20 mouse cellular contexts compared by ENCODE assay signal in genomic region chr10:126977076-126977475, GRCm38 (mm10). TPM values are rescaled to one million over a fixed set of nuclear protein-coding genes. Genes with fewer than 3 reads are reported as not detected.
DNase-seq lines count a peak whose midpoint lies in the region; ATAC-seq and TF ChIP-seq lines count a peak whose summit lies in the region.
"Had no signal": no experiment of that assay in that cellular context is flagged by ENCODE, and none has a peak within 500 bp of the region (broad histone marks: within the 10 kb centered on the region; RNA-seq: fewer than 3 reads in every experiment).

No protein-coding gene starts in this region.

- no peak overlapping the region for H3K4me3 ChIP-seq in intestine, embryonic 14.5 days (ENCODE audit: low read depth, low read length)
- no peak overlapping the region for H3K4me3 ChIP-seq in intestine, embryonic 16.5 days (ENCODE audit: low read length)
- peak overlapping the region; percentile 26 for H3K4me3 ChIP-seq in testis, adult 2 months (ENCODE audit: control insufficient read depth, low read depth, low read length)
- H3K4me3 ChIP-seq in embryonic facial prominence, embryonic 10.5 days, result no peak overlapping the region

- no peaks in the 10 kb centered on the region for H3K9me3 ChIP-seq in intestine, embryonic 14.5 days (ENCODE audit: control insufficient read depth, low read length)
- no peaks in the 10 kb centered on the region for H3K9me3 ChIP-seq in intestine, embryonic 16.5 days (ENCODE audit: control insufficient read depth, low read length)
- H3K9me3 ChIP-seq in embryonic facial prominence, embryonic 10.5 days, result no peaks in the 10 kb centered on the region
- H3K9me3 ChIP-seq: forebrain, embryonic 10.5 days; hindbrain, embryonic 10.5 days; liver, embryonic 13.5 days; midbrain, embryonic 15.5 days had no signal

- H3K27me3 ChIP-seq in intestine, embryonic 14.5 days (replicated peaks; ENCODE audit: control insufficient read depth, insufficient read depth, low read length), result no peaks in the 10 kb centered on the region
- no peaks in the 10 kb centered on the region for H3K27me3 ChIP-seq in intestine, embryonic 16.5 days (replicated peaks; ENCODE audit: control insufficient read depth, insufficient read depth, low read length)
- H3K27me3 ChIP-seq in testis, adult 2 months (ENCODE audit: control insufficient read depth, insufficient read depth, low read length), result no peaks in the 10 kb centered on the region
- 0 out of 2 replicates have a peak, but pooled peaks cover 8% of the 10 kb centered on the region for H3K27me3 ChIP-seq in embryonic facial prominence, embryonic 10.5 days (replicated peaks; ENCODE audit: low read depth, poor library complexity, severe bottlenecking)

- peaks cover 41% of the 10 kb centered on the region for H3K4me1 ChIP-seq in intestine, embryonic 14.5 days (replicated peaks; ENCODE audit: control insufficient read depth, insufficient read depth, low read length)
- H3K4me1 ChIP-seq in intestine, embryonic 16.5 days (ENCODE audit: control insufficient read depth, insufficient read depth, low read length), result peaks cover 49% of the 10 kb centered on the region
- H3K4me1 ChIP-seq in testis, adult 2 months (ENCODE audit: control insufficient read depth, insufficient read depth, low read length), result peaks cover 22% of the 10 kb centered on the region
- H3K4me1 ChIP-seq in embryonic facial prominence, embryonic 10.5 days, result peaks cover 55% of the 10 kb centered on the region

- TF ChIP-seq POLR2A in testis, adult 2 months (IDR thresholded peaks at IDR 0.05; ENCODE audit: control insufficient read depth, low read depth, low read length), result no peak

- no peak for ATAC-seq in intestine, embryonic 14.5 days (replicated peaks; ENCODE audit: low FRiP score, low TSS enrichment, low read depth)
- no peak for ATAC-seq in intestine, embryonic 16.5 days
- ATAC-seq: forebrain, postnatal 0 days; hindbrain, postnatal 0 days; midbrain, embryonic 15.5 days had no signal

- H3K36me3 ChIP-seq in intestine, embryonic 14.5 days (ENCODE audit: control insufficient read depth, insufficient read depth, low read length), result peaks cover 5% of the 10 kb centered on the region; the same call in 1 of the 2 replicates
- H3K36me3 ChIP-seq in intestine, embryonic 16.5 days (ENCODE audit: control insufficient read depth, insufficient read depth, low read length), result no peaks in the 10 kb centered on the region
- H3K36me3 ChIP-seq in testis, adult 2 months (ENCODE audit: control insufficient read depth, insufficient read depth, low read length), result no peaks in the 10 kb centered on the region
- H3K36me3 ChIP-seq in embryonic facial prominence, embryonic 10.5 days (replicated peaks), result no peaks in the 10 kb centered on the region
- H3K36me3 ChIP-seq: forebrain, embryonic 10.5 days; hindbrain, embryonic 10.5 days; liver, embryonic 13.5 days; midbrain, embryonic 15.5 days had no signal

- no peak overlapping the region for H3K9ac ChIP-seq in intestine, embryonic 14.5 days (ENCODE audit: low read length)
- no peak overlapping the region for H3K9ac ChIP-seq in intestine, embryonic 16.5 days (ENCODE audit: low read depth, low read length)
- H3K9ac ChIP-seq: forebrain, postnatal 0 days; liver, embryonic 13.5 days; lung, embryonic 14.5 days had no signal

- no peak for TF ChIP-seq CTCF in testis, adult 2 months (IDR thresholded peaks at IDR 0.05; ENCODE audit: control insufficient read depth, insufficient read depth, insufficient replicate concordance, low read depth, low read length)

- peak overlapping the region; percentile 22; the same call in 1 of the 2 replicates for H3K27ac ChIP-seq in intestine, embryonic 14.5 days (ENCODE audit: low read depth)
- no peak overlapping the region for H3K27ac ChIP-seq in intestine, embryonic 16.5 days (ENCODE audit: low read length)
- H3K27ac ChIP-seq in testis, adult 2 months (ENCODE audit: control insufficient read depth, insufficient read depth, low read depth, low read length), result no peak overlapping the region
- no peak overlapping the region for H3K27ac ChIP-seq in embryonic facial prominence, embryonic 10.5 days (replicated peaks)
- H3K27ac ChIP-seq: hindbrain, postnatal 0 days had no signal

- no peak for DNase-seq in intestine, embryonic 14.5 days (ENCODE audit: low spot score)
- no peak for DNase-seq in testis, postnatal 10 days (ENCODE audit: low spot score)
- DNase-seq in kidney, postnatal 10 days, result peak; percentile 67
- no peak for DNase-seq in embryonic facial prominence, embryonic 10.5 days (ENCODE audit: low spot score)
- no peak for DNase-seq in spleen, postnatal 10 days (ENCODE audit: low spot score in 2 of 2)
- DNase-seq: adrenal gland, postnatal 14 days; cerebellum, adult 11-12 months; cerebellum, postnatal 36 days; forebrain, postnatal 0 days; liver, embryonic 13.5 days; lung, embryonic 14.5 days; lung, postnatal 36 days; right cerebral cortex, postnatal 25 days; thymus, postnatal 14 days had no signal

- WGBS in intestine, embryonic 14.5 days, result 57% methylated on average over 4 of the region's 4 CpGs
- WGBS in intestine, embryonic 16.5 days, result 40% methylated on average over 4 of the region's 4 CpGs
- 44% methylated on average over 4 of the region's 4 CpGs for WGBS in embryonic facial prominence, embryonic 10.5 days

- H3K4me2 ChIP-seq in intestine, embryonic 14.5 days (ENCODE audit: low read length), result peak overlapping the region; percentile 15
- H3K4me2 ChIP-seq in intestine, embryonic 16.5 days (ENCODE audit: low read depth, low read length), result no peak overlapping the region

RNA-seq across cellular contexts. Expression of gene Ctdsp2, which starts 1.4 kb away (rescaled TPM):
- 99.2 and 101 TPM in 2 replicates for polyA plus RNA-seq in intestine, embryonic 14.5 days (2014; fragmentation: Nextera tagmentation; extraction: Ambion mirVana)
- polyA plus RNA-seq in intestine, embryonic 16.5 days (2015; fragmentation: Nextera tagmentation; extraction: Ambion mirVana), result 41.2 and 44.0 TPM in 2 replicates
- 39.4 and 46.8 TPM in 2 replicates for polyA plus RNA-seq in testis, adult 2 months (2012; rRNA removed)
- polyA plus RNA-seq in embryonic facial prominence, embryonic 10.5 days (2016; fragmentation: Nextera tagmentation; extraction: Ambion mirVana), result 46.2 and 49.3 TPM in 2 replicates

RNA-seq across cellular contexts. Expression of gene Avil, which starts 23.4 kb away (rescaled TPM):
- 0.22 TPM in 2 replicates for polyA plus RNA-seq in intestine, embryonic 14.5 days (2014; fragmentation: Nextera tagmentation; extraction: Ambion mirVana)
- polyA plus RNA-seq in intestine, embryonic 16.5 days (2015; fragmentation: Nextera tagmentation; extraction: Ambion mirVana), result 0.21 and 0.28 TPM in 2 replicates
- polyA plus RNA-seq in testis, adult 2 months (2012; rRNA removed), result 0.04 and 0.20 TPM in 2 replicates
- polyA plus RNA-seq in embryonic facial prominence, embryonic 10.5 days (2016; fragmentation: Nextera tagmentation; extraction: Ambion mirVana), result 0.06 and 0.44 TPM in 2 replicates

RNA-seq across cellular contexts. Expression of gene Tsfm, which starts 53.6 kb away (rescaled TPM):
- polyA plus RNA-seq in intestine, embryonic 14.5 days (2014; fragmentation: Nextera tagmentation; extraction: Ambion mirVana), result 86.1 and 86.3 TPM in 2 replicates
- 85.7 and 100 TPM in 2 replicates for polyA plus RNA-seq in intestine, embryonic 16.5 days (2015; fragmentation: Nextera tagmentation; extraction: Ambion mirVana)
- 12.2 and 14.3 TPM in 2 replicates for polyA plus RNA-seq in testis, adult 2 months (2012; rRNA removed)
- 103 and 106 TPM in 2 replicates for polyA plus RNA-seq in embryonic facial prominence, embryonic 10.5 days (2016; fragmentation: Nextera tagmentation; extraction: Ambion mirVana)
